Mouse (Mus musculus): ENCODE data around the gene Esf1. TPM values are rescaled to one million over a fixed set of nuclear protein-coding genes. Genes with fewer than 3 reads are reported as not detected.
"Not testable (repeated sequence)": the region's sequence is repeated elsewhere in the genome, so short reads cannot be mapped to it uniquely, and the experiment has no call there.

Gene Esf1
- polyA plus RNA-seq, 1 experiment from 2014 or later = 15.6 TPM

DNA sequence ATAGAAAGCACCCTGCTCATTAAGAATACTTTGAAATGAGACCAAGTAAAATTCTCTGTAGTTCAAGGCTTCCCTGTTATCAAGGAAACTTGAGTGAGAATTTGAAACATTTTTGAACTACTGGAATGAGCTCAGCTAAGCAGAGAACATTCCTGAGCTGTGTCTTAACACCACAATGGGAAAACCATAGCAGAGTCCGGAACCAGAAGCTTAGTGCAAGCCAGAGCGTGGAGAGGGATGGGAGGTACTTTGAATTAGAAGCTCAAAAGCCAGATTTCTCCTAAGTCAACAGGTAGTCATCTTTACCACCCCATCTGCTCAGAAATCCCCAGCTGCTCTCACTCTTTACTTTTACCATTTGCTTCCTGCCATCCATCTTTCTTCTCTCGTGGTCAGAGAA is 65.4 kb downstream of the Esf1 start:
- Histone ChIP-seq H3K4me2 (ENCODE audit: low read length) (no peak overlapping the region), H3K27me3 (ENCODE audit: control insufficient read depth, insufficient read depth, low read depth, low read length) (no peaks in the 10 kb centered on the region), H3K27ac (ENCODE audit: low read length) (no peak overlapping the region), H3K4me3 (ENCODE audit: low read depth, low read length) (no peak overlapping the region), H3K36me3 (ENCODE audit: control insufficient read depth, insufficient read depth, low read length) (no peaks in the 10 kb centered on the region), H3K9me3 (replicated peaks; ENCODE audit: control insufficient read depth, low read length, poor library complexity, severe bottlenecking) (no peaks in the 10 kb centered on the region), H3K9ac (ENCODE audit: low read depth, low read length) (no peak overlapping the region), H3K4me1 (ENCODE audit: control insufficient read depth, insufficient read depth, low read length) (no peaks in the 10 kb centered on the region)
- WGBS = 77% methylated on average over 3 of the region's 3 CpGs
- no peak for ATAC-seq

DNA sequence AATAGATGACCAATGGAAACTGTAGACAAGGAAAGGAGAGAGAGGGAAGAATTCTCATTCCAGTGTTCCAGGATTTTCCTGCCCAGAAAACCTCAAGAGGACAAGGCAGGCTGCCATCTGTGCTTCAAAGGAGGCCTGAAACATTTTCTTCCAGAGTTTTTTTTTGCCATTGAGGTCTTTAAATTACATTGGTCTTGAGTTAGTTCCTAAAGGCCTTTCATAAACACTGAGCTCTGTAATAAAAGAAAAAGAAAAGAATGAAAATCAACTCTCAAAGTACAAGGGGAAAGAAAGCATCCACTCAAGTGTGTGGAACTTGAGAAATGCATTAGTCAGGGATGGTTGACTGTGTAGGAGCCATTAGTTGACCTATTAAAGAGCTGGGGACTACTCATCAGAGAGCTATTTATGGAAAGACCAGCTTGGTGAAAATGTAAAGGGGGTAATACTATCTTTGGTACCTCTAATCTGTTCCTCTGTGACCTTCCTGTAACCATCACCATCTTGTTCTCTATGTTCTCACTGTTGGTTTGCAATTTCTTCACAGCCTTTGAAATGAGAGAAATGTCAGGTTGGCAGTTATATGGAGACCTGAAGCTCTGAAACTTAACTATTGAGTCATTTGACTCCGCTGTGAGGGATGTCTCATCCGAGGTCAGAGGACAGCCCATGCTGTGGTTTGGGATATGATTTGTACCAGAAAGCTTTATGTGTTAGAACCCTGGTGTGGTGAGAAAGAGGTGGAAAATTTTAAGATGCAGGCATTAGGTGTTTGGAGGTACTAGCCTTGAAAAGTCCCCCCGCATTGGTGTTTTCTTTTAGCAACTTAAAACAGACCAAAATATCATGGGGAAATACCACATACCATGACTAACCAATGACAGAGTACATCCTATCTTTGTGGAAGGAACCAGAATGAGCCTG is 69.6 kb downstream of the Esf1 start:
- no peak for ATAC-seq
- Histone ChIP-seq H3K36me3 (ENCODE audit: control insufficient read depth, insufficient read depth, low read length) (no peaks in the 10 kb centered on the region), H3K4me3 (ENCODE audit: low read depth, low read length) (no peak overlapping the region), H3K9ac (ENCODE audit: low read depth, low read length) (no peak overlapping the region), H3K9me3 (replicated peaks; ENCODE audit: control insufficient read depth, low read length, poor library complexity, severe bottlenecking) (no peaks in the 10 kb centered on the region), H3K27me3 (ENCODE audit: control insufficient read depth, insufficient read depth, low read depth, low read length) (no peaks in the 10 kb centered on the region), H3K4me1 (ENCODE audit: control insufficient read depth, insufficient read depth, low read length) (no peaks in the 10 kb centered on the region), H3K4me2 (ENCODE audit: low read length) (no peak overlapping the region), H3K27ac (ENCODE audit: low read length) (no peak overlapping the region)
- 89% methylated on average over 3 of the region's 3 CpGs for WGBS

DNA sequence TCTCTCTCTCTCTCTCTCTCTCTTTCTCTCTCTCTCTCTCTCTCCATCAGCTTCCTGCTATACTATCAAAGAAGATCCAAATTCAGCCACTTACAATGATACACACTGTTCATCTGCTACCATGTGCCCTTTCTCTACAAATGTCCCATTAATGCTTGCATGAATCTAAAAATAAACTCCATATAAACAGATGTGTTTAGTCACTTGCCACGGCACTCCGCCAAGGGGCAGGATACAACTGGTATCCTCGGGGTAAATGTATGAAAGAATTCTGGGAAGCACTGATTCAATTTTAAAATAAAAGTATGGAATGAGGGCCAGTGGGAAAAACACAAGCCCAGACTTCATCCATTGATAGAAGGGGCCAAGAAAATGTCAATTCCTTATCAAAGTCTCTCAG is 70.4 kb downstream of the Esf1 start:
- WGBS = 89% methylated on average over 3 of the region's 3 CpGs
- no peaks in the 10 kb centered on the region for H3K9me3 ChIP-seq (replicated peaks; ENCODE audit: control insufficient read depth, low read length, poor library complexity, severe bottlenecking)
- no peak overlapping the region for H3K4me2 ChIP-seq (ENCODE audit: low read length)
- no peak overlapping the region for H3K27ac ChIP-seq (ENCODE audit: low read length)
- H3K4me1 ChIP-seq (ENCODE audit: control insufficient read depth, insufficient read depth, low read length) = no peaks in the 10 kb centered on the region
- no peak overlapping the region for H3K9ac ChIP-seq (ENCODE audit: low read depth, low read length)
- no peaks in the 10 kb centered on the region for H3K27me3 ChIP-seq (ENCODE audit: control insufficient read depth, insufficient read depth, low read depth, low read length)
- no peaks in the 10 kb centered on the region for H3K36me3 ChIP-seq (ENCODE audit: control insufficient read depth, insufficient read depth, low read length)
- no peak for ATAC-seq
- H3K4me3 ChIP-seq (ENCODE audit: low read depth, low read length) = no peak overlapping the region

DNA sequence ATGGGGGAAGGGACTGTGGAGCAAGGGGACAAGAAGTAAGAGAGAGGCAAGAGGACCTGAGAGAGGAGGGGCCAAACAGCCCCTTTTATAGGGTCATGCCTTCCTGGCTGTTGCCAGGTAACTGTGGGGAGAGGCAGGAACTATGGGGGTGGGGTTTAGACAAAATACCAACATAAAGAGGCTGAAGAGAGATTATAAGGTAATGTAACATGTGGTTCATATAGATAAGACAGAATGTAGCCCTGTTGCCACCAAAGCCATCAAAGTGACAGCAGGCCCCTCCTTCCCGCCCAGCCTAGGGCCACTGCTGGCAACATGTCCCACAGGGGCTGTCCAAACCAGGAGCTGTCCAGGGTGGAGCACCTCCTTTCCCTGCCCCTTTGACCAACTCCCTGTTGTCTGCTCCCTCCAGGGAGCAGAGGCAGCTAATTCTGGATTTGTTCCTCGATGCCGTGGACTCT is 73.2 kb downstream of the Esf1 start:
- H3K4me1 ChIP-seq (ENCODE audit: control insufficient read depth, insufficient read depth, low read length) = no peaks in the 10 kb centered on the region
- ATAC-seq = no peak
- no peaks in the 10 kb centered on the region for H3K9me3 ChIP-seq (replicated peaks; ENCODE audit: control insufficient read depth, low read length, poor library complexity, severe bottlenecking)
- H3K27me3 ChIP-seq (ENCODE audit: control insufficient read depth, insufficient read depth, low read depth, low read length) = no peaks in the 10 kb centered on the region
- H3K9ac ChIP-seq (ENCODE audit: low read depth, low read length) = no peak overlapping the region
- no peak overlapping the region for H3K4me3 ChIP-seq (ENCODE audit: low read depth, low read length)
- H3K27ac ChIP-seq (ENCODE audit: low read length) = no peak overlapping the region
- no peaks in the 10 kb centered on the region for H3K36me3 ChIP-seq (ENCODE audit: control insufficient read depth, insufficient read depth, low read length)
- no peak overlapping the region for H3K4me2 ChIP-seq (ENCODE audit: low read length)
- 61% methylated on average over 3 of the region's 3 CpGs for WGBS

DNA sequence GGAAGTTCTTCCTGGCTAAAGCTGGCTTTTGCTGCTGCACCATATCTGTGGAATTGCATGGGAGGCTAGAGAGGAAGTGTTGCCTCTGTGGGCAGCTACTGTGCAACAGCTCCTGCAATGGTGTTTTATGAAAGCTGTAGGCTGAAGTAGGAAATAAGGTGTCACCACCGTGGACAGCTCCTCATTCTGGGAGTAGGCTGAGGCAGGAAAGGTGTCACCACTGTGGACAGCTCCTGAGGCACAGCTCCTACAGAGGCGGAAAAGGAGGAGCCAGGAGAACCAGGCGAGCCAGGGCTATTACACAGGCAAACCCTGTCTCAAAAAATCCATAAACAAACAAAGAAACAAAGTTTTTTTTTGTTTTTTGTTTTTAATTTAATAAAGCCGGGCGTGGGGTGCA is 74.3 kb downstream of the Esf1 start:
- Histone ChIP-seq H3K27me3 (ENCODE audit: control insufficient read depth, insufficient read depth, low read depth, low read length) (no peaks in the 10 kb centered on the region), H3K36me3 (ENCODE audit: control insufficient read depth, insufficient read depth, low read length) (no peaks in the 10 kb centered on the region), H3K9ac (ENCODE audit: low read depth, low read length) (no peak overlapping the region), H3K4me2 (ENCODE audit: low read length) (no peak overlapping the region), H3K27ac (ENCODE audit: low read length) (no peak overlapping the region), H3K9me3 (replicated peaks; ENCODE audit: control insufficient read depth, low read length, poor library complexity, severe bottlenecking) (no peaks in the 10 kb centered on the region), H3K4me3 (ENCODE audit: low read depth, low read length) (no peak overlapping the region), H3K4me1 (ENCODE audit: control insufficient read depth, insufficient read depth, low read length) (no peaks in the 10 kb centered on the region)
- ATAC-seq = no peak
- WGBS = 89% methylated on average over 5 of the region's 5 CpGs

DNA sequence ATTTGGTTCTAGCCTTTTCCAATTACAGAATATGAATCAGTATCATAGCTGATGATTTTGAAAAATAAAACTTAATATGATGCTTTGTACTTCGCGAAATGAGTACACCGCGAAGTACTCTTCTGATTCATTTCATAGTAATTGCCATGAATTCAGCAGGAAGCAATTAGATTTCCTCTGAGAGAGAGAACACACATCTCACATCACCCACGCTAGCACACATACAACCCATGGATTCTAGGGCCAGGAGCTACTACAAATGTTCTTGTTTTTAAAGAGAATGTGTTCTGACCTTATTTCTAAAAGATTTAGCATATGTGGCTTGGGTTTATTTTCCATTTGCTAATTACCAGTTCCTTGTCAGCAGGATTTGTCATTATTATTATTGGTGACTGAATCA is 76.9 kb downstream of the Esf1 start:
- Histone ChIP-seq H3K9ac (ENCODE audit: low read depth, low read length) (no peak overlapping the region), H3K4me2 (ENCODE audit: low read length) (no peak overlapping the region), H3K9me3 (replicated peaks; ENCODE audit: control insufficient read depth, low read length, poor library complexity, severe bottlenecking) (no peaks in the 10 kb centered on the region), H3K4me3 (ENCODE audit: low read depth, low read length) (no peak overlapping the region), H3K36me3 (ENCODE audit: control insufficient read depth, insufficient read depth, low read length) (no peaks in the 10 kb centered on the region), H3K27me3 (ENCODE audit: control insufficient read depth, insufficient read depth, low read depth, low read length) (no peaks in the 10 kb centered on the region), H3K4me1 (ENCODE audit: control insufficient read depth, insufficient read depth, low read length) (no peaks in the 10 kb centered on the region), H3K27ac (ENCODE audit: low read length) (no peak overlapping the region)
- ATAC-seq = no peak
- WGBS = 96% methylated on average over 5 of the region's 5 CpGs

DNA sequence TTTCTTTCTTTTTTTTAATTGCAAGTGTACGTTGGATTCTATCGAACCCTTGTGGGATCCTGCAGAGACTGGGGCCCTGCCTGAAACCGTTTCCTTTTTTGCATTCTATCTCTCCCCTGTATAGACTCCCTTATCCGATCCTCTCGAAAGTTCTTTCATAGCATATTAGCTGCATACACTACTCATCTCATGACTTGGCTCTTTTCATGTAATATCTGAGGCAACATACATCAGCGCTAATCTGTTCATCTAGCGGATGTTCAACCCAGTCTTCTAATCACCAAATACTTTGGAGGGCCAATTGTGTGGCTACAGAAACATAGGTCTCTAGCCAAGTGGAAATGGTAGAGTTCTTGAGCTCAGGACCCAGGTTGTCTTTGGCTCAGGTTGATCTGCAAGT is 86.1 kb downstream of the Esf1 start:
- no peaks in the 10 kb centered on the region for H3K9me3 ChIP-seq (replicated peaks; ENCODE audit: control insufficient read depth, low read length, poor library complexity, severe bottlenecking)
- H3K4me1 ChIP-seq (ENCODE audit: control insufficient read depth, insufficient read depth, low read length) = no peaks in the 10 kb centered on the region
- no peak overlapping the region for H3K27ac ChIP-seq (ENCODE audit: low read length)
- H3K4me3 ChIP-seq (ENCODE audit: low read depth, low read length) = no peak overlapping the region
- H3K36me3 ChIP-seq (ENCODE audit: control insufficient read depth, insufficient read depth, low read length) = no peaks in the 10 kb centered on the region
- no peaks in the 10 kb centered on the region for H3K27me3 ChIP-seq (ENCODE audit: control insufficient read depth, insufficient read depth, low read depth, low read length)
- no peak overlapping the region for H3K4me2 ChIP-seq (ENCODE audit: low read length)
- no peak for ATAC-seq
- WGBS = 95% methylated on average over 7 of the region's 7 CpGs
- H3K9ac ChIP-seq (ENCODE audit: low read depth, low read length) = no peak overlapping the region

DNA sequence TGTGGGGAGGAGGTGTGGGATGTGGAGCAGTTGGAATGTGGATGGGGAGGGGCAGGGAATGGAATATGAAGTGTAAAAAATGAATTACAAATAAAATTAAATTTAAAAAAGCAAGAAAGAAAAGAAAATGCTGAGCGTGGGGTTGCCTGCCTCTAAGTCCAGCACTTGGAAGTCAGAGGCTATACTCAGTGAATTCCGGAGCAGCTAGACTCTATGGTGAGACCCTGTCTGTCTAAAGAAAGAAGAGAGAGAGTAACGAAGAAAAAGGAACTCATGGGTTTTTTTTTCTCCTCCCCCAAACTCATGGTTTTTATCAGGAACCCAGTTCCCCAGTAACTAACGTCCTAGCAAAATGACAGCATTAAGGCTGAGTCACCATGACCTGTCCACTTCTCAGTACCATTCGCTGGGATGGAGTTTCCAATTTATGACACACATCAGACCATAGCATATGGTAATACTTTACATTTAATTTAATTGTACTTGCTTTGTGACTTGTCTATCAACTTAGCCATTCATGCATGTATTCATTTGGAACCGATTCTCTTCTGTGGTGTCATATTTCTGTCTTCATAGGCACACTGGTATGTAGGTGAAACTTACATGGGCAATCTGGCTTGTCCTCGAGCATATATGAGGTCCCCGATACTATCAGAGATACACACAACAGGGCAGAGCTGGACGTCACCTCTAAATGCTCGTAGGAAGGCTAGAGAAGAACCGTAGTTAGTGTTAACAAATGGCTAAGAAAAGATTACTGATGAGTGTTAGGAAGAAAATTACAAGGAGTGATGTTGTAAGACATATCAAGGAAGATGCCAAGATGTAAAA is 89.4 kb downstream of the Esf1 start:
- Histone ChIP-seq H3K27ac (ENCODE audit: low read length) (no peak overlapping the region), H3K9me3 (replicated peaks; ENCODE audit: control insufficient read depth, low read length, poor library complexity, severe bottlenecking) (no peaks in the 10 kb centered on the region), H3K36me3 (ENCODE audit: control insufficient read depth, insufficient read depth, low read length) (no peaks in the 10 kb centered on the region), H3K4me1 (ENCODE audit: control insufficient read depth, insufficient read depth, low read length) (no peaks in the 10 kb centered on the region), H3K4me3 (ENCODE audit: low read depth, low read length) (no peak overlapping the region), H3K4me2 (ENCODE audit: low read length) (no peak overlapping the region), H3K9ac (ENCODE audit: low read depth, low read length) (no peak overlapping the region), H3K27me3 (ENCODE audit: control insufficient read depth, insufficient read depth, low read depth, low read length) (no peaks in the 10 kb centered on the region)
- 90% methylated on average over 11 of the region's 11 CpGs for WGBS
- ATAC-seq = no peak

DNA sequence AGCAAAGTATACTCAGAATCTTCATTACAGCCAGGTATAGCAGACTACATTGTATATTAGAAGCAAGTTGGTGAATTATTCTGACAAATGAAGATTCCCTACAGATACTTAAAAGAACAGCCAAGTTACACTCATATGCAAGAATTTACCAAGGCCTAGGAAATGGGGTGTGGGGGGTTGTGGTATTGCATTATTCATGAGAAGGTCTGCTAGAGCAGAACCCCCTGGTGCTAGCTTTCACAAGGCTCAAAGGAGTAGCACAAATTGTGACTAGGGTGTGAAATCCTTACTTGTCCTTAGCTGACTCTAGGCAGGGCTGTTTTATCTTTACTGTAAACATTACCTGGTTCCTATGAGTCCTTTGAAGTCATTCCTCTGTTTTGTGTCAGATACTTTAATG is 91.1 kb downstream of the Esf1 start:
- not testable (repeated sequence) for ATAC-seq; H3K4me1 ChIP-seq (ENCODE audit: control insufficient read depth, insufficient read depth, low read length); H3K27me3 ChIP-seq (ENCODE audit: control insufficient read depth, insufficient read depth, low read depth, low read length); H3K9ac ChIP-seq (ENCODE audit: low read depth, low read length); H3K27ac ChIP-seq (ENCODE audit: low read length); H3K4me3 ChIP-seq (ENCODE audit: low read depth, low read length); H3K9me3 ChIP-seq (replicated peaks; ENCODE audit: control insufficient read depth, low read length, poor library complexity, severe bottlenecking); H3K36me3 ChIP-seq (ENCODE audit: control insufficient read depth, insufficient read depth, low read length); H3K4me2 ChIP-seq (ENCODE audit: low read length)
